Mouse (Mus musculus): ENCODE results near the gene Dnajc24. TPM values are rescaled to one million over a fixed set of nuclear protein-coding genes. Genes with fewer than 3 reads are reported as not detected.

Gene Dnajc24
- polyA plus RNA-seq, 1 experiment from 2014 or later, result 44.3 TPM

DNA sequence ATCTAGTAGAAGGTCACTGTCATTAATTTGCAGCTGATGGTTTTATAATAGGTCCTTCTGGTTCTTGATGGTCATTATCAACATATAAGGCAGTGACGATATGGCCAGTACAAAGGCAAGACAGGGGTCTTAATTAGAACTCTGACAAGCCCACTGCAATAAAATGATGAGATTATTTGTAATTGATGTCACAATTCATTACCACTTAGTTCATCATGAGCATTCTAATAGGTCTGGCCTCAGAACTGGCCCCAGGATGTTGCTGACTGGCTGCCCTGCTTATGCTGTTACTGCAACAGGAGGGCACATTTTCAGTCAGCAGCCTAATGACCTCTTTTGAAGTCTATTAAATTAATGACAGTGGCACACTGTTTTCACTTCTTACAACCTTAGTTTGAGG is 39.9 kb downstream of the Dnajc24 start:
- Histone ChIP-seq H3K4me1 (no peaks in the 10 kb centered on the region), H3K36me3 (0 out of 2 replicates have a peak, but pooled peaks cover 5% of the 10 kb centered on the region), H3K27ac (no peak overlapping the region), H3K4me3 (no peak overlapping the region), H3K9me3 (replicated peaks) (no peaks in the 10 kb centered on the region), H3K9ac (no peak overlapping the region), H3K27me3 (no peaks in the 10 kb centered on the region), H3K4me2 (replicated peaks) (no peak overlapping the region)
- 75% methylated on average over 1 of the region's 1 CpGs for WGBS
- ATAC-seq (ENCODE audit: low FRiP score), result no peak

DNA sequence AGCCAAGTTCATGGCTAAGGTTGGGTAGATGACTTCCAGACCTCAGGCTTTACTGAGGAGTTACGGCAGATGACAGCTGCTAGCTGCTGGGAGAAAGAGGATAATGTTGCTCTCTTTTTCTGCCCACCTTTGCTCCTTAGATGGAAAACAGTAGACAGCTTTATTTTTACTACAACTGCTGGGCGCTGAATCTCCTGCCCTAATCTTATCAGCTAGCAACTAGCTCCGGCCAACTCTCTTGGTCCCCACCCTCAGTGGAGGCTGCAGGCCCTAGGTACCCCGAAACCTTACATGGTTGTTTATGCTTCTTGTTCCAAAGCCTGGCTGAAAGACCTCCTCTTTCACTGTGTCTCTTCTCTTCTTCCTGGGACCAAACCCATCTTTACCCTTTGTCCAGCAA is 49.5 kb downstream of the Dnajc24 start:
- Histone ChIP-seq H3K27ac (no peak overlapping the region), H3K4me3 (no peak overlapping the region), H3K9ac (no peak overlapping the region), H3K9me3 (replicated peaks) (no peaks in the 10 kb centered on the region), H3K4me1 (no peaks in the 10 kb centered on the region), H3K27me3 (no peaks in the 10 kb centered on the region), H3K36me3 (no peaks in the 10 kb centered on the region), H3K4me2 (replicated peaks) (no peak overlapping the region)
- WGBS, result 96% methylated on average over 4 of the region's 4 CpGs
- ATAC-seq (ENCODE audit: low FRiP score), result no peak

DNA sequence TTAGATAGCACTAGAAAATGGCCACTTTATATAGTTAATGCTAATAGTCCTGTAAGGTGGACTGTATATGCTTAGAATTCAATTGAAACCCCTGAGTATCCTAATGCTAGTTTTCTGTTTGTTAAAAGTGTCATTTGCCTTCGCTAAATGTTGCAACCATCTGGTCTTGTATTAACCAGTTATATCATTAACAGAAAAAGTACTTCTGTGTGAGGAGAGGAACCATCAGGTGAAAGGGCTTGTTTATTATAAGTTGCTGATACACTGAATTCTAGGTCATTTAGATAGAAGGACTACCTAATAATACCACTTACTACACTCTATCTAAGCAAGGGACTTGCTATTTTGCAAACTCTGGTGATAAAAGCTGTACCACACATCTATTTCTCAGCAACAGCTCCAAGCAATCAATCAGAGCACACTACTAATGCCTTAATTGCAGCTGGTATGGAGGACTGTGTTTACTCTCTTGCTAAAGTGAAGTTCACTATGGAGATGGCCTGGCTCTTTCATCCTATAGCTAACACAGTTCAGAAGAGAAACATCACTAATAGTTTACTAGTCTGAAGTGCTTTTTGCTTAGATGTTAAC is 51.9 kb downstream of the Dnajc24 start:
- H3K4me3 ChIP-seq, result no peak overlapping the region
- H3K36me3 ChIP-seq, result no peaks in the 10 kb centered on the region
- H3K9ac ChIP-seq, result no peak overlapping the region
- H3K9me3 ChIP-seq (replicated peaks), result no peaks in the 10 kb centered on the region
- 98% methylated on average over 1 of the region's 1 CpGs for WGBS
- no peaks in the 10 kb centered on the region for H3K27me3 ChIP-seq
- H3K4me1 ChIP-seq, result no peaks in the 10 kb centered on the region
- H3K27ac ChIP-seq, result no peak overlapping the region
- ATAC-seq (ENCODE audit: low FRiP score), result no peak
- no peak overlapping the region for H3K4me2 ChIP-seq (replicated peaks)

DNA sequence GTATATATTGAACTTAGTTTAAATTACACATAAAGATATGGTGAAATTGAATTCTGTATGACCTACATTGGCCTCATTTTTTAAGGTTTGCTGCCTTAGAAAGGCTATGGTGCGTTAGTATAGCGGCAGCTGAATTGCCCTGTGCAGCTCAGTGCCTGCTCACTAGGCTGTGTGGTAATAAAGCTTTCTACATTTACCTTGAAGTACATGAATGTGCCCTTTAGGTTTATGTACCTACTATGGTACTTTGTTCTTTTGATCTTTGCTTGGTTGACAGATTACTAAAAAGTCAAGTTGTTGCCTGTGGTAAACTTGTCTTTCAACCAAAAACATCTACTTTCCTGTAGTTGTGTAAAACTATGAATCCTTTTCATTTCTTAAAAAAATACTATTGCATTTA is 53.2 kb downstream of the Dnajc24 start:
- no peaks in the 10 kb centered on the region for H3K4me1 ChIP-seq
- no peaks in the 10 kb centered on the region for H3K27me3 ChIP-seq
- H3K9ac ChIP-seq, result no peak overlapping the region
- H3K4me3 ChIP-seq, result no peak overlapping the region
- no peaks in the 10 kb centered on the region for H3K36me3 ChIP-seq
- WGBS, result 92% methylated on average over 2 of the region's 2 CpGs
- no peak overlapping the region for H3K27ac ChIP-seq
- no peak overlapping the region for H3K4me2 ChIP-seq (replicated peaks)
- no peak for ATAC-seq (ENCODE audit: low FRiP score)
- H3K9me3 ChIP-seq (replicated peaks), result no peaks in the 10 kb centered on the region

DNA sequence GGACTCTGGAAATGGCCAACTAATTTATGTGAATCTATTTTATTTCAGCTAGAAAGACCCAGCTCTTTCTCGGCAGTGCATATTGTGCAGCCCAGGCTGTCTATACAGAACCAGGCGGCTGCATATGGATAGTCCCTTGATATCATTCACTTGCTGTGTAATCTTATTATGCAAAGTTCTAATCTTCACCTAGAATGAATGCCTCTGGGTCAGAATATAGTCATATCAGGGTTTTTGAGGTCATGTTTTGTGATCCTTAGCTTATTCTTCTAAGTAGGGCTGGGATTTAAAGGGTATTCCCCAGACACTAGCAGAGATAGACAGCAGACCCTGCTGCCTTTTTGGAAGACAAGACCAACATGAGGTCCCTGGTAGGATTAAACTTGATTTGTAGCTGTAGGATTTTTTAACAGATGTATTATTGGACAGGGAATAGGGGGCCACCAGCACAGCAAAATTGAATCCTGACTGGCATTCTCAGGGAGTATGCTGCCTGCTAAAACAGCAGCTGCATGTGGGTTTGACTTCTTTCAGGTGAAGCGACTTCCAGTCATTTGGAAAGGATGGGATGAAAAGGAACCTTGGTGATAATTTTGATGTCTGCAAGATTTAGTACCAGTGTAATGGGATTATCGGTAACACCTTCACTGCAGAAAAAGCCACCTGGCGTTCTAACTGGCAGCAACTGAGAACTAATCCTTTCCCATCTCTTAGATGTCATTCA is 85.6 kb downstream of the Dnajc24 start:
- H3K36me3 ChIP-seq, result no peaks in the 10 kb centered on the region
- H3K4me1 ChIP-seq, result no peaks in the 10 kb centered on the region
- H3K4me3 ChIP-seq, result no peak overlapping the region
- H3K9ac ChIP-seq, result no peak overlapping the region
- H3K27ac ChIP-seq, result no peak overlapping the region
- H3K27me3 ChIP-seq, result no peaks in the 10 kb centered on the region
- peak; percentile 67; the same call in 1 of the 2 replicates for ATAC-seq (ENCODE audit: low FRiP score)
- H3K9me3 ChIP-seq (replicated peaks), result no peaks in the 10 kb centered on the region
- H3K4me2 ChIP-seq (replicated peaks), result no peak overlapping the region
- 72% methylated on average over 5 of the region's 5 CpGs for WGBS

Small RNA genes lying within 50 kb of the gene (microRNA-seq; reads per million reads assigned to microRNA genes)
- not detected for gene Gm22002

Other genes with a start within 250 kb of the Dnajc24 start
- 49.7 and 50.4 TPM in 2 replicates for gene Elp4, start 99.0 kb downstream of the Dnajc24 start, polyA plus RNA-seq (2016; fragmentation: Nextera tagmentation; extraction: Ambion mirVana)
- gene Immp1l, start 98.9 kb downstream of the Dnajc24 start, polyA plus RNA-seq (2016; fragmentation: Nextera tagmentation; extraction: Ambion mirVana), result 106 and 124 TPM in 2 replicates

Measured in hindbrain, embryonic 12.5 days (tissue).